Mouse (Mus musculus): Measurements from ENCODE around the gene Atp6v0e2.
A peak's percentile ranks its signal among the peaks of the same experiment; 100 is the strongest.
"Not testable (repeated sequence)": the region's sequence is repeated elsewhere in the genome, so short reads cannot be mapped to it uniquely, and the experiment has no call there.

Gene Atp6v0e2

GRCm38 (mm10) chr6:48537105-48537954, at the start of gene Atp6v0e2:
TSS of gene Atp6v0e2 (plus strand) at chr6:48537615.
- DNase-seq (ENCODE audit: low read depth, low spot score): peak; percentile 93

- DNase-seq (ENCODE audit: low read depth, low spot score): no peak
Measured at GRCm38 (mm10) chr6:48487747-48488725, 49.4 kb upstream of the Atp6v0e2 start.

- DNase-seq (ENCODE audit: low read depth, low spot score): no peak
Measured at GRCm38 (mm10) chr6:48489741-48490140, 47.7 kb upstream of the Atp6v0e2 start.

- DNase-seq (ENCODE audit: low read depth, low spot score): no peak
Measured at GRCm38 (mm10) chr6:48491361-48491760, 46.1 kb upstream of the Atp6v0e2 start.

GRCm38 (mm10) chr6:48493136-48493730, 44.2 kb upstream of the Atp6v0e2 start:
- no peak for DNase-seq (ENCODE audit: low read depth, low spot score)

- DNase-seq (ENCODE audit: low read depth, low spot score): no peak
Measured at GRCm38 (mm10) chr6:48497521-48497920, 39.9 kb upstream of the Atp6v0e2 start.

- no peak for DNase-seq (ENCODE audit: low read depth, low spot score)
Measured at GRCm38 (mm10) chr6:48503847-48504240, 33.6 kb upstream of the Atp6v0e2 start.

GRCm38 (mm10) chr6:48504241-48504854, 33.1 kb upstream of the Atp6v0e2 start:
- peak; percentile 60 for DNase-seq (ENCODE audit: low read depth, low spot score)

- DNase-seq (ENCODE audit: low read depth, low spot score): no peak
Measured at GRCm38 (mm10) chr6:48508087-48508486, 29.3 kb upstream of the Atp6v0e2 start.

- no peak for DNase-seq (ENCODE audit: low read depth, low spot score)
Measured at GRCm38 (mm10) chr6:48510426-48510825, 27.0 kb upstream of the Atp6v0e2 start.

GRCm38 (mm10) chr6:48511861-48512260, 25.6 kb upstream of the Atp6v0e2 start:
- DNase-seq (ENCODE audit: low read depth, low spot score): no peak

GRCm38 (mm10) chr6:48524882-48525281, 12.5 kb upstream of the Atp6v0e2 start:
- not testable (repeated sequence) for DNase-seq (ENCODE audit: low read depth, low spot score)

GRCm38 (mm10) chr6:48527901-48528300, 9.5 kb upstream of the Atp6v0e2 start:
- DNase-seq (ENCODE audit: low read depth, low spot score): no peak

GRCm38 (mm10) chr6:48529261-48529660, 8.2 kb upstream of the Atp6v0e2 start:
- no peak for DNase-seq (ENCODE audit: low read depth, low spot score)

GRCm38 (mm10) chr6:48529871-48530440, 7.5 kb upstream of the Atp6v0e2 start:
- DNase-seq (ENCODE audit: low read depth, low spot score): no peak

- DNase-seq (ENCODE audit: low read depth, low spot score): no peak
Measured at GRCm38 (mm10) chr6:48530862-48531261, 6.6 kb upstream of the Atp6v0e2 start.

- DNase-seq (ENCODE audit: low read depth, low spot score): no peak
Measured at GRCm38 (mm10) chr6:48533475-48533874, 3.9 kb upstream of the Atp6v0e2 start.

GRCm38 (mm10) chr6:48534913-48535312, 2.5 kb upstream of the Atp6v0e2 start:
- DNase-seq (ENCODE audit: low read depth, low spot score): no peak

- no peak for DNase-seq (ENCODE audit: low read depth, low spot score)
Measured at GRCm38 (mm10) chr6:48536091-48536490, 1.3 kb upstream of the Atp6v0e2 start.

- no peak for DNase-seq (ENCODE audit: low read depth, low spot score)
Measured at GRCm38 (mm10) chr6:48538841-48539737, 1.7 kb downstream of the Atp6v0e2 start.

Data from brain, embryonic 18.5 days (tissue).